Mouse (Mus musculus): ENCODE measurements around the gene Nadk2. TPM values are rescaled to one million over a fixed set of nuclear protein-coding genes. Genes with fewer than 3 reads are reported as not detected.

Gene Nadk2
- polyA plus RNA-seq, 1 experiment, result not detected

DNA sequence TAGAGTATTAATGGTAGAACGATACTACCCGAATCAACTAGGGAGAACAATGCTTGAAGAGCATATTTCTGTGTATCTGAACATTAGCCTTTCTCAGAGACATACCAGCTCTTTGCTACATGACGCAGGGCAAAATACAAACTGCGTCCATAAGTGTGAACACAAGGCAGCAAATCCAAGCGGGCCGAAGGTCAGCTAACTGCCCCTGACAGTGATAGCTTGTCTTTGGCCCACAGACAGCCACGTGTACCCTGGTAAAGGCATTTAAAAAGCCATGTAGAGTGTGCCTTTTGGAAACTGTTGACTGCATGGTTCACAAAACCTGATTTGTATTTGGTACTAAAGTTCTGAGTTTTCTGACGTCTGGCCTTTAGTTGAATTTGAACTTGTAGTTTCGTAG, 11.7 kb downstream of the Nadk2 start:
- peak overlapping the region; percentile 67; the same call in 1 of the 2 replicates for H3K27ac ChIP-seq (ENCODE audit: insufficient read depth, low read depth, low read length)
- H3K4me3 ChIP-seq (ENCODE audit: insufficient read depth, low read depth, low read length), result no peak overlapping the region
- H3K4me1 ChIP-seq (ENCODE audit: control insufficient read depth, insufficient read depth, low read length), result peaks cover 12% of the 10 kb centered on the region
- 72% methylated on average over 9 of the region's 9 CpGs for WGBS
- TF ChIP-seq CTCF (IDR thresholded peaks at IDR 0.05; ENCODE audit: insufficient read depth, low read depth, low read length) (no peak), POLR2A (IDR thresholded peaks at IDR 0.05; ENCODE audit: insufficient read depth, low read depth, low read length) (no peak)

DNA sequence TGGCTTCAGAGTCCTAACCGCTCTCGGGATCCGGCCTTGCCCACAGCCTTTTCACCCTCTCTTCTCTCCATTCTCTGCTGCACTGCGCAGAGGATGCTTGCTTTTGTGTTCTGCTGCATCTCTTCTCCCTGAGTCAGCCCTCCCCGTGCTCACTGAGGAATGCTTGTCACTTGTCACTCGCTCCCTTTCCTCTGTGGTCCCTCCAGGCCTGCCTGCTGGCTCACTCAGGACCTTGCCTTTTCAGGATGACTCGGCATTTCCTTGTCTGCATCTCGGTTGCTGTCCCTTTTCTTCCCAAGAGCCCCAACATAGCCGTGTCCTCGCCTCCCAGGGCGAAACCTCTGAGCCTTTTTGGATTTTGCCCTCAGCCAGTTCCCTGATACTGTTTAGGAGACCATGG, 15.8 kb downstream of the Nadk2 start:
- peaks cover 9% of the 10 kb centered on the region for H3K4me1 ChIP-seq (ENCODE audit: control insufficient read depth, insufficient read depth, low read length)
- WGBS, result 70% methylated on average over 11 of the region's 11 CpGs
- TF ChIP-seq POLR2A (IDR thresholded peaks at IDR 0.05; ENCODE audit: insufficient read depth, low read depth, low read length) (no peak), CTCF (IDR thresholded peaks at IDR 0.05; ENCODE audit: insufficient read depth, low read depth, low read length) (no peak)
- H3K27ac ChIP-seq (ENCODE audit: insufficient read depth, low read depth, low read length), result no peak overlapping the region
- no peak overlapping the region for H3K4me3 ChIP-seq (ENCODE audit: insufficient read depth, low read depth, low read length)

DNA sequence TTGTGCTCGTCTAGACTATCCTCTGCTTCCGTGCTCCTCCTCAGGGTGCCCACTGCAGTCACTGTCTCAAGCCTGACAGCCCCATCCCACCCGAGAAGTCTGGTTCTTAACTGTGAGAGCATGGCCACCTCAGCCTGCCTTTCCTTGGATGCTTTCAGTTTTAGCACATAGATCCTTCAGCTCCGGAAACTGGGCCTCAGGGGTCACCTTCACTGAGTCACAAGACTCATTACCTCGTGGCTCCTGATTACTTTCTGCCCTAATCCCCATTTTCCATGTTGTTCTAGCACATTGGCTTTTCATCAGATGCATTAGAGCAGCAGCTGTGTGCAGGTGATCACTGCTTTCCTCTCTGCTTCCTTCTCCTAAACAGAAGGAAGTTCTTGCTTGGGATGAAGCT, 16.4 kb downstream of the Nadk2 start:
- WGBS, result 81% methylated on average over 5 of the region's 5 CpGs
- peaks cover 9% of the 10 kb centered on the region for H3K4me1 ChIP-seq (ENCODE audit: control insufficient read depth, insufficient read depth, low read length)
- H3K27ac ChIP-seq (ENCODE audit: insufficient read depth, low read depth, low read length), result no peak overlapping the region
- H3K4me3 ChIP-seq (ENCODE audit: insufficient read depth, low read depth, low read length), result no peak overlapping the region
- TF ChIP-seq CTCF (IDR thresholded peaks at IDR 0.05; ENCODE audit: insufficient read depth, low read depth, low read length), result no peak
- no peak for TF ChIP-seq POLR2A (IDR thresholded peaks at IDR 0.05; ENCODE audit: insufficient read depth, low read depth, low read length)

- Histone ChIP-seq H3K4me1 (ENCODE audit: control insufficient read depth, insufficient read depth, low read length) (peaks cover 6% of the 10 kb centered on the region; the same call in 1 of the 2 replicates), H3K4me3 (ENCODE audit: insufficient read depth, low read depth, low read length) (no peak overlapping the region), H3K27ac (ENCODE audit: insufficient read depth, low read depth, low read length) (no peak overlapping the region)
- no peak for TF ChIP-seq POLR2A (IDR thresholded peaks at IDR 0.05; ENCODE audit: insufficient read depth, low read depth, low read length)
- no peak for TF ChIP-seq CTCF (IDR thresholded peaks at IDR 0.05; ENCODE audit: insufficient read depth, low read depth, low read length)
- 86% methylated on average over 17 of the region's 17 CpGs for WGBS
Observed at GRCm38 (mm10) chr15:9087895-9088682, 17.0 kb downstream of the Nadk2 start.

GRCm38 (mm10) chr15:9088683-9089072, 17.6 kb downstream of the Nadk2 start:
- Histone ChIP-seq H3K27ac (ENCODE audit: insufficient read depth, low read depth, low read length) (no peak overlapping the region), H3K4me3 (ENCODE audit: insufficient read depth, low read depth, low read length) (no peak overlapping the region), H3K4me1 (ENCODE audit: control insufficient read depth, insufficient read depth, low read length) (peaks cover 6% of the 10 kb centered on the region; the same call in 1 of the 2 replicates)
- TF ChIP-seq CTCF (IDR thresholded peaks at IDR 0.05; ENCODE audit: insufficient read depth, low read depth, low read length) (no peak), POLR2A (IDR thresholded peaks at IDR 0.05; ENCODE audit: insufficient read depth, low read depth, low read length) (no peak)
- 86% methylated on average over 8 of the region's 8 CpGs for WGBS

GRCm38 (mm10) chr15:9089136-9089720, 18.2 kb downstream of the Nadk2 start:
- no peak overlapping the region for H3K27ac ChIP-seq (ENCODE audit: insufficient read depth, low read depth, low read length)
- WGBS, result 22% methylated on average over 2 of the region's 2 CpGs
- H3K4me3 ChIP-seq (ENCODE audit: insufficient read depth, low read depth, low read length), result no peak overlapping the region
- TF ChIP-seq CTCF (IDR thresholded peaks at IDR 0.05; ENCODE audit: insufficient read depth, low read depth, low read length) (no peak), POLR2A (IDR thresholded peaks at IDR 0.05; ENCODE audit: insufficient read depth, low read depth, low read length) (no peak)
- H3K4me1 ChIP-seq (ENCODE audit: control insufficient read depth, insufficient read depth, low read length), result peaks cover 7% of the 10 kb centered on the region; the same call in 1 of the 2 replicates

GRCm38 (mm10) chr15:9090662-9091061, 19.6 kb downstream of the Nadk2 start:
- Histone ChIP-seq H3K27ac (ENCODE audit: insufficient read depth, low read depth, low read length) (no peak overlapping the region), H3K4me3 (ENCODE audit: insufficient read depth, low read depth, low read length) (no peak overlapping the region), H3K4me1 (ENCODE audit: control insufficient read depth, insufficient read depth, low read length) (peaks cover 11% of the 10 kb centered on the region)
- TF ChIP-seq POLR2A (IDR thresholded peaks at IDR 0.05; ENCODE audit: insufficient read depth, low read depth, low read length) (no peak), CTCF (IDR thresholded peaks at IDR 0.05; ENCODE audit: insufficient read depth, low read depth, low read length) (no peak)
- 91% methylated on average over 5 of the region's 5 CpGs for WGBS

DNA sequence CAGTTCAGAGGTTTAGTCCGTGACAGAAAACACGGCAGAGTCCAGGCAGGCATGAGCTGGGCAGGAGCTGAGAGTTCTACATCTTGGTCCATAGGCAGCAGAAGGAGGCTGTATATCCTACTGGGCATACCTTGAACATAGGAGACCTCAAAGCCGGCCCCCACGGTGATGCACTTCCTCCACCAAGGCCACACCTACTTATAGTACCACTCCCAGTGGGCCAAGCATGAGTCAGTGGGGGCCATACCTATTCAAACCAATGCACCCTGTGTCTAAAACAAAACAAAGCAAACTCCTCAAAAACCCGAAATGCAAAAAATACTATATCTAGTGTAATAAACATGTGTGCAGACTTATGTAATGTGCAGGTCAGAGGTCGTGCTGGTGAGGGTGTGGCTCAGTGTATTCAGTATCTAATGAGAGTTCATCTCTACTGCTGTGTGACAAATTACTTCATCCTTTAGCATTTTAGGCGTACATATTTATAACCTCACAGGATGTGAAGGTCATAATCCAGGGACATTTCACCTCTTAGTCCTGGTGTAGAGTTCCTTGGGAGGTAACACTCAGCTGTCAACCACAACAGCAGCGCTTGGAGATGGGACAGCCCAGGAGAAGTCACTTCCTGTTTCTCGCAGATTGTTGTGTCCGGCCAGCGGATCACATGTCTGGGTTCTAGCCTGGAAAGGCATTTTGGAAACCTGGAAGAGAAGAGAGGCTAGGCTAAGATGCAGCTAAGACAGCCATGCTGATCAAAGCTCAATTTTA, 22.7 kb downstream of the Nadk2 start:
- TF ChIP-seq CTCF (IDR thresholded peaks at IDR 0.05; ENCODE audit: insufficient read depth, low read depth, low read length) (0 out of 2 replicates have a peak, but pooled peaks have one; percentile 1), POLR2A (IDR thresholded peaks at IDR 0.05; ENCODE audit: insufficient read depth, low read depth, low read length) (no peak)
- peaks cover 5% of the 10 kb centered on the region for H3K4me1 ChIP-seq (ENCODE audit: control insufficient read depth, insufficient read depth, low read length)
- WGBS, result 84% methylated on average over 11 of the region's 11 CpGs
- no peak overlapping the region for H3K4me3 ChIP-seq (ENCODE audit: insufficient read depth, low read depth, low read length)
- no peak overlapping the region for H3K27ac ChIP-seq (ENCODE audit: insufficient read depth, low read depth, low read length)

DNA sequence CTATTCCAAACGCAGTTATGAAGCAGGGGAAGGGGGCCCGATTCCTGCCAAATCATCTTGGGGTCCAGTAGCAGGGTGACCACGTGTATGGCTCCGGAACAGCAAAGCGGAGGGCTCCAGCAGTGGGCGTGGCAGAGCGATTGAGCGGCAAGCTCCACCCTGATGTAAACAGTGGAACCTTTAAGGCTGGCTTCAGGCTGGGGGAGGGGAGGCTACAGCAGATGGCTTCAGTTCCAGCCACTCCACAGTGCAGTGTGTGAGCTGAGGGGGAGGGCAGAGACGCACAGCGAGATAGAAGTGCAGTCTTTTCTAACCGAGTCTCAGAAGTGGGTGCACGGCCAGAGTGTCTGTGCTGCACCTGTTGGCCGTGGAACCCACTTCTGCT, 23.3 kb downstream of the Nadk2 start:
- 19% methylated on average over 13 of the region's 13 CpGs for WGBS
- Histone ChIP-seq H3K27ac (ENCODE audit: insufficient read depth, low read depth, low read length) (no peak overlapping the region), H3K4me3 (ENCODE audit: insufficient read depth, low read depth, low read length) (no peak overlapping the region), H3K4me1 (ENCODE audit: control insufficient read depth, insufficient read depth, low read length) (peaks cover 5% of the 10 kb centered on the region)
- TF ChIP-seq CTCF (IDR thresholded peaks at IDR 0.05; ENCODE audit: insufficient read depth, low read depth, low read length) (0 out of 2 replicates have a peak, but pooled peaks have one; percentile 0), POLR2A (IDR thresholded peaks at IDR 0.05; ENCODE audit: insufficient read depth, low read depth, low read length) (no peak)
